Mouse (Mus musculus): ENCODE data around the gene Rhox2h. TPM values are rescaled to one million over a fixed set of nuclear protein-coding genes. Genes with fewer than 3 reads are reported as not detected.
"Not testable (repeated sequence)": the region's sequence is repeated elsewhere in the genome, so short reads cannot be mapped to it uniquely, and the experiment has no call there.

Rhox2h gene
- total RNA-seq (2017), result not detected in 3 replicates

DNA sequence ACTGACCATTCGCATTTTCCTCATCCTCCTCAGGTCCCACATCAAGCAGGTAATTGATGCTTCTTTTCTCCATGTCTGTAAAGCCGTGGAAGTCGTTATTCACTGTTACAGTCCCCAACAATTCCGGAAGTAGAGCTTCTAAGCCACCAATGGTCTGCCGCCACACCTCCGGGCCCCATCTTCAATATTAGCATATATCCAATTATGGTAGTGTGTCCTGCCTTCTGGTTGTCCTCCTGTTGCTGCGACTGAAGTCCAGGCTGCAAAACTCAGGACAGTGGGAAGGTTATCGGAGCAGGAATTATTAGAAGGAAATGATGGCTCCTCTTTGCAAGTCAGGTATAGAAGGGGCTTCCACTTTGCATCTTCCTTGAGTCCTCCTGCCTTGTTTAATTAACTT lies at the start of gene Rhox2h:
TSS of gene Rhox2h (minus strand) at position 101 of the 400 bp plus-strand sequence.
- not testable (repeated sequence) for ATAC-seq (replicated peaks; ENCODE audit: insufficient number of reproducible peaks, low FRiP score, low TSS enrichment, poor library complexity, severe bottlenecking)

- ATAC-seq (replicated peaks; ENCODE audit: insufficient number of reproducible peaks, low FRiP score, low TSS enrichment, poor library complexity, severe bottlenecking), result no peak
Measured at GRCm38 (mm10) chrX:37701821-37702387, 28.8 kb upstream of the Rhox2h start.

DNA sequence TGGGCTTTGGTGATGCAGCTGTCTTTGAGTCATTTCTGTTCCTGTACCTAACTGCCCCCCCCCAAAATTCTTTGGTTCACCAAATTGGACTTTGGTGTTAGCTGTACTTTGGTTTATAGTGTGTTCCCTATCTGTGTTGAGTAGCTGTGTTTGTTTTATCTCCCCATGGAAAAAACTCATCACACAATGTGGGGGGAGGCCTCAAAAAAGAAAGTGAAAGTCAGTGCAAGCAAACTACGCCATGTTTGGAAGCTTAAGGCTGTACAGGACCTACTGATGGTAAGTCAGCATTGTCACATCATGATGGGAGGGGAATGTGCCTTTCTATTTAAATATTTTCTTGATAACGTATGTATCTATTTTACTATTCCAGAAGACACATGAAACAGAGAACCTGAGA lies 19.2 kb upstream of the Rhox2h start:
- no peak for ATAC-seq (replicated peaks; ENCODE audit: insufficient number of reproducible peaks, low FRiP score, low TSS enrichment, poor library complexity, severe bottlenecking)

- no peak for ATAC-seq (replicated peaks; ENCODE audit: insufficient number of reproducible peaks, low FRiP score, low TSS enrichment, poor library complexity, severe bottlenecking)
Measured at GRCm38 (mm10) chrX:37683031-37683715, 10.1 kb upstream of the Rhox2h start.

GRCm38 (mm10) chrX:37668664-37669063 lies 4.4 kb downstream of the Rhox2h start, which contains the start of gene Rhox3h:
Gene Rhox3h (minus strand): TSS chrX:37668764.
- ATAC-seq (replicated peaks; ENCODE audit: insufficient number of reproducible peaks, low FRiP score, low TSS enrichment, poor library complexity, severe bottlenecking), result not testable (repeated sequence)

DNA sequence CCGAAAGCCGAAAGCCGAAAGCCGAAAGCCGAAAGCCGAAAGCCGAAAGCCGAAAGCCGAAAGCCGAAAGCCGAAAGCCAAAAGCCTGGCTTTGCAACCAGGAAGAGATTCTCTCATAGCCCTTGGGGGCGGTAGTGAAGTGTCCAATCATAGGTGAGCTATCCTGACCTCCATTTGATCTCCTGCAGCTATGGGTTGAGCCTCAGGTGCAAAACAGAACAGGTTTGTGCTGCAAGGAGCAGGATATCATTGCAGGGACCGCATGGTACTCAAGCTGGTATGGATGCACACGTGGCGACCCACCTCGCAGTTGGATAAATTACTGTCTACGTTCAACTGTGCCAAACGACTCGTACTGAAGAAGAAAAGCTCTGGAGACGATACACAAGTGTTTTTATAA lies 21.9 kb downstream of the Rhox2h start, which contains the start of gene Rhox4g:
TSS of gene Rhox4g (minus strand) at position 101 of the 400 bp plus-strand sequence.
- ATAC-seq (replicated peaks; ENCODE audit: insufficient number of reproducible peaks, low FRiP score, low TSS enrichment, poor library complexity, severe bottlenecking), result not testable (repeated sequence)

DNA sequence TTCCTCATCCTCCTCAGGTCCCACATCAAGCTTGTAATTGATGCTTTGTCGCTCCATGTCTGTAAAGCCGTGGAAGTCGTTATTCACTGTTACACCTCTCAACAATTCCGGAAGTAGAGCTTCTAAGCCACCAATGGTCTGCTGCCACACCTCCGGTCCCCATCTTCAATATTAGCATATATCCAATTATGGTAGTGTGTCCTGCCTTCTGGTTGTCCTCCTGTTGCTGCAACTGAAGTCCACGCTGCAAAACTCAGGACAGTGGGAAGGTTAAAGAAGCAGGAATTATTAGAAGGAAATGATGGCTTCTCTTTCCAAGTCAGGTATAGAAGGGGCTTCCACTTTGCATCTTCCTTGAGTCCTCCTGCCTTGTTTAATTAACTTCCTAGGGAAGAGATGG lies 29.7 kb downstream of the Rhox2h start, which contains the start of gene Rhox2g:
TSS of gene Rhox2g (minus strand) at position 101 of the 400 bp plus-strand sequence.
- not testable (repeated sequence) for ATAC-seq (replicated peaks; ENCODE audit: insufficient number of reproducible peaks, low FRiP score, low TSS enrichment, poor library complexity, severe bottlenecking)

DNA sequence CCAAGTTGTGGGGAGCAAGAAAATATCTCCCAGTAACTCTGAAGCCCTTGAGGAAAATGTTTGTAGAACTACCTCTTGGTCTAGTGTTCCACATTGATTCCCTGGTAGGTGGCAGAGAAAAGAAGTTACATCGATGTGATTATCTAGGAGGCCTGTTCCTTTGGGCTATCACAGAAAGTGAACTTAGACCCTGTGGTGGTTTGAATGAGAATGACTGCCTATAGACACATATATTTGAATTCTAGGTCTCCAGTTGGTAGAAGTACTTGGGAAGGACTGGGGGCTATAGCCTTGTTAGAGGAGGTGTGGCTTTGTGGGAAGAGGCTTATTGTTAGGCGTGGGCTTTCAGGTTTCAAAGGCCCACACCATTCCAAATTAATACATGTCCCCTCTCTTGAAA lies 44.6 kb downstream of the Rhox2h start, which contains the start of gene Rhox3g:
TSS of gene Rhox3g (minus strand) at position 101 of the 400 bp plus-strand sequence.
- not testable (repeated sequence) for ATAC-seq (replicated peaks; ENCODE audit: insufficient number of reproducible peaks, low FRiP score, low TSS enrichment, poor library complexity, severe bottlenecking)

Other genes starting within 250 kb of the Rhox2h start
- not detected in 3 replicates for gene Rhox4b, start 240.8 kb downstream of the Rhox2h start, total RNA-seq (2017)
- not detected in 3 replicates for gene Rhox2c, start 219.6 kb downstream of the Rhox2h start, total RNA-seq (2017)
- not detected in 3 replicates for gene Rhox3c, start 214.7 kb downstream of the Rhox2h start, total RNA-seq (2017)
- gene Rhox4c, start 192.9 kb downstream of the Rhox2h start, total RNA-seq (2017), result not detected in 3 replicates
- gene Rhox2d, start 179.8 kb downstream of the Rhox2h start, total RNA-seq (2017), result not detected in 3 replicates
- gene Rhox4d, start 158.9 kb downstream of the Rhox2h start, total RNA-seq (2017), result not detected in 3 replicates
- gene Rhox2e, start 142.8 kb downstream of the Rhox2h start, total RNA-seq (2017), result not detected in 3 replicates
- not detected in 3 replicates for gene Rhox3e, start 131.3 kb downstream of the Rhox2h start, total RNA-seq (2017)
- gene Rhox4e, start 115.9 kb downstream of the Rhox2h start, total RNA-seq (2017), result not detected in 3 replicates
- not detected in 3 replicates for gene Rhox2f, start 101.9 kb downstream of the Rhox2h start, total RNA-seq (2017)
- not detected in 3 replicates for gene Rhox3f, start 92.3 kb downstream of the Rhox2h start, total RNA-seq (2017)
- not detected in 3 replicates for gene Rhox4f, start 65.6 kb downstream of the Rhox2h start, total RNA-seq (2017)
- not detected in 3 replicates for gene Rhox3g, start 44.7 kb downstream of the Rhox2h start, total RNA-seq (2017)
- not detected in 3 replicates for gene Rhox2g, start 29.8 kb downstream of the Rhox2h start, total RNA-seq (2017)
- gene Rhox4g, start 21.9 kb downstream of the Rhox2h start, total RNA-seq (2017), result not detected in 3 replicates
- gene Rhox3h, start 4.5 kb downstream of the Rhox2h start, total RNA-seq (2017), result not detected in 3 replicates
- not detected in 3 replicates for gene Rhox5, start 131.6 kb upstream of the Rhox2h start, total RNA-seq (2017)
- not detected in 3 replicates for gene Rhox6, start 153.6 kb upstream of the Rhox2h start, total RNA-seq (2017)
- gene Rhox7a, start 158.4 kb upstream of the Rhox2h start, total RNA-seq (2017), result not detected in 3 replicates
- not detected in 3 replicates for gene Rhox8, start 205.7 kb upstream of the Rhox2h start, total RNA-seq (2017)
- not detected in 3 replicates for gene Rhox7b, start 224.0 kb upstream of the Rhox2h start, total RNA-seq (2017)
- not detected in 3 replicates for gene Rhox9, start 228.5 kb upstream of the Rhox2h start, total RNA-seq (2017)